Mouse (Mus musculus): Measurements from ENCODE around the gene Spint1.

Spint1 gene

GRCm38 (mm10) chr2:119237210-119237870 lies at the start of gene Spint1:
Gene Spint1 (plus strand): TSS chr2:119237362.
- DNase-seq (ENCODE audit: inconsistent ontology term), result peak; percentile 11

- DNase-seq (ENCODE audit: inconsistent ontology term), result peak; percentile 78
Observed at GRCm38 (mm10) chr2:119189029-119189710, 48.0 kb upstream of the Spint1 start.

GRCm38 (mm10) chr2:119190969-119191368 lies 46.2 kb upstream of the Spint1 start:
- no peak for DNase-seq (ENCODE audit: inconsistent ontology term)

- DNase-seq (ENCODE audit: inconsistent ontology term), result no peak
Observed at GRCm38 (mm10) chr2:119194140-119194539, 43.0 kb upstream of the Spint1 start.

- DNase-seq (ENCODE audit: inconsistent ontology term), result no peak
Observed at GRCm38 (mm10) chr2:119196316-119197108, 40.6 kb upstream of the Spint1 start.

- no peak for DNase-seq (ENCODE audit: inconsistent ontology term)
Observed at GRCm38 (mm10) chr2:119197493-119197892, 39.7 kb upstream of the Spint1 start.

GRCm38 (mm10) chr2:119198049-119198448 lies 39.1 kb upstream of the Spint1 start:
- DNase-seq (ENCODE audit: inconsistent ontology term), result no peak

- peak; percentile 43 for DNase-seq (ENCODE audit: inconsistent ontology term)
Observed at GRCm38 (mm10) chr2:119198934-119199333, 38.2 kb upstream of the Spint1 start.

- no peak for DNase-seq (ENCODE audit: inconsistent ontology term)
Observed at GRCm38 (mm10) chr2:119202914-119203453, 34.2 kb upstream of the Spint1 start.

GRCm38 (mm10) chr2:119203871-119204460 lies 33.2 kb upstream of the Spint1 start:
- DNase-seq (ENCODE audit: inconsistent ontology term), result no peak

- DNase-seq (ENCODE audit: inconsistent ontology term), result no peak
Observed at GRCm38 (mm10) chr2:119207961-119208343, 29.2 kb upstream of the Spint1 start.

GRCm38 (mm10) chr2:119208344-119209175 lies 28.6 kb upstream of the Spint1 start, which contains the start of the genes Zfyve19 and Dnajc17:
Gene Zfyve19 (plus strand): TSS chr2:119208617.
Gene Dnajc17 (minus strand): TSS chr2:119208795.
- peak; percentile 96 for DNase-seq (ENCODE audit: inconsistent ontology term)

- DNase-seq (ENCODE audit: inconsistent ontology term), result no peak
Observed at GRCm38 (mm10) chr2:119209176-119209507, 28.0 kb upstream of the Spint1 start.

GRCm38 (mm10) chr2:119229775-119230704 lies 7.1 kb upstream of the Spint1 start, which contains the start of gene Ppp1r14d:
Gene Ppp1r14d (minus strand): TSS chr2:119229906.
- no peak for DNase-seq (ENCODE audit: inconsistent ontology term)

- DNase-seq (ENCODE audit: inconsistent ontology term), result peak; percentile 2
Observed at GRCm38 (mm10) chr2:119236682-119237209, 416 bp upstream of the Spint1 start.

GRCm38 (mm10) chr2:119237871-119238220 lies 684 bp downstream of the Spint1 start:
- DNase-seq (ENCODE audit: inconsistent ontology term), result peak; percentile 26

GRCm38 (mm10) chr2:119238671-119239070 lies 1.5 kb downstream of the Spint1 start:
- no peak for DNase-seq (ENCODE audit: inconsistent ontology term)

GRCm38 (mm10) chr2:119240075-119240818 lies 3.1 kb downstream of the Spint1 start:
- no peak for DNase-seq (ENCODE audit: inconsistent ontology term)

- DNase-seq (ENCODE audit: inconsistent ontology term), result no peak
Observed at GRCm38 (mm10) chr2:119240819-119241186, 3.6 kb downstream of the Spint1 start.
